Mouse (Mus musculus) liver, embryonic 11.5 days (tissue): ENCODE measurements around the gene Matk. TPM values are rescaled to one million over a fixed set of nuclear protein-coding genes. Genes with fewer than 3 reads are reported as not detected.

Experiments
- ATAC-seq: fragments of 200-750 bp; cut with Nextera tagmentation; replicated peaks from 2 replicates; pipeline ENCODE4 v1.8.0; 2017; ENCODE audit warnings: moderate number of reproducible peaks, mild to moderate bottlenecking, moderate TSS enrichment, moderate library complexity; ENCODE audit not compliant: low FRiP score
- DNase-seq: peaks from one replicate; pipeline ENCODE4 v3.0.0-alpha.2; 2017; ENCODE audit warnings: low spot score
- H3K27ac ChIP-seq: fragments of 300-500 bp; sonication (generic); 2 replicates; pipeline ENCODE4 v1.5.1; 2014; ENCODE audit warnings: mild to moderate bottlenecking, low read depth, low read length, control low read depth
- H3K27me3 ChIP-seq: fragments of 300-500 bp; sonication (generic); replicated peaks from 2 replicates; pipeline ENCODE4 v1.6.1; 2014; ENCODE audit warnings: low read length, mixed read lengths; ENCODE audit not compliant: control insufficient read depth, insufficient read depth
- H3K36me3 ChIP-seq: fragments of 300-500 bp; sonication (generic); 2 replicates; pipeline ENCODE4 v1.6.1; 2014; ENCODE audit warnings: mild to moderate bottlenecking, low read length, moderate library complexity, mixed read lengths; ENCODE audit not compliant: control insufficient read depth, insufficient read depth
- H3K4me1 ChIP-seq: fragments of 300-500 bp; sonication (generic); replicated peaks from 2 replicates; pipeline ENCODE4 v1.6.1; 2014; ENCODE audit warnings: low read length, mixed read lengths; ENCODE audit not compliant: control insufficient read depth, insufficient read depth
- H3K4me2 ChIP-seq: fragments of 300-500 bp; sonication (generic); 2 replicates; pipeline ENCODE4 v1.6.1; 2014; ENCODE audit warnings: mild to moderate bottlenecking, control low read depth, moderate library complexity
- H3K4me3 ChIP-seq: fragments of 300-500 bp; sonication (generic); 2 replicates; pipeline ENCODE4 v1.5.1; 2014; ENCODE audit warnings: low read depth, low read length, control low read depth
- H3K9ac ChIP-seq: fragments of 300-500 bp; sonication (generic); 2 replicates; pipeline ENCODE4 v1.6.1; 2014; ENCODE audit warnings: low read depth, low read length, control low read depth
- H3K9me3 ChIP-seq: fragments of 300-500 bp; sonication (generic); 2 replicates; pipeline ENCODE4 v1.6.1; 2016; ENCODE audit warnings: low read length, inconsistent platforms, mixed read lengths; ENCODE audit not compliant: control insufficient read depth
- WGBS: fragments of 180-500 bp; shearing (Covaris S2); extraction: QIAGEN DNeasy Blood & Tissue Kit; methylation state at CpG from one replicate; pipeline ENCODE4 v1.1.7; 2014; 5-methylcytosine and 5-hydroxymethylcytosine counted together
- polyA plus RNA-seq: library from polyadenylated mRNA; unstranded; fragments of >200 nt; fragmentation: Nextera tagmentation; extraction: Ambion mirVana; gene quantifications from 2 replicates; pipeline ENCODE4 v1.2.1, GENCODE M21; 2014

Matk gene
- polyA plus RNA-seq, 1 experiment from 2014 or later: 2.1 TPM

GRCm38 (mm10) chr10:81301321-81301720 lies 48.6 kb downstream of the Matk start:
- Histone ChIP-seq H3K4me2 (no peak overlapping the region), H3K4me1 (peaks cover 78% of the 10 kb centered on the region), H3K27ac (no peak overlapping the region), H3K9ac (no peak overlapping the region), H3K36me3 (peaks cover 9% of the 10 kb centered on the region; the same call in 1 of the 2 replicates), H3K9me3 (no peaks in the 10 kb centered on the region), H3K4me3 (no peak overlapping the region), H3K27me3 (no peaks in the 10 kb centered on the region)
- ATAC-seq (no peak), DNase-seq (no peak)
- 72% methylated on average over 9 of the region's 9 CpGs for WGBS

- Histone ChIP-seq H3K4me3 (peak overlapping the region; percentile 2), H3K4me1 (peaks cover 75% of the 10 kb centered on the region), H3K4me2 (peak overlapping the region; percentile 55), H3K27me3 (no peaks in the 10 kb centered on the region), H3K9me3 (no peaks in the 10 kb centered on the region), H3K27ac (peak overlapping the region; percentile 50; the same call in 1 of the 2 replicates), H3K9ac (peak overlapping the region; percentile 25), H3K36me3 (peaks cover 16% of the 10 kb centered on the region)
- ATAC-seq (no peak), DNase-seq (no peak)
- WGBS: 72% methylated on average over 4 of the region's 4 CpGs
Measured at GRCm38 (mm10) chr10:81302288-81302687, 49.6 kb downstream of the Matk start.

DNA sequence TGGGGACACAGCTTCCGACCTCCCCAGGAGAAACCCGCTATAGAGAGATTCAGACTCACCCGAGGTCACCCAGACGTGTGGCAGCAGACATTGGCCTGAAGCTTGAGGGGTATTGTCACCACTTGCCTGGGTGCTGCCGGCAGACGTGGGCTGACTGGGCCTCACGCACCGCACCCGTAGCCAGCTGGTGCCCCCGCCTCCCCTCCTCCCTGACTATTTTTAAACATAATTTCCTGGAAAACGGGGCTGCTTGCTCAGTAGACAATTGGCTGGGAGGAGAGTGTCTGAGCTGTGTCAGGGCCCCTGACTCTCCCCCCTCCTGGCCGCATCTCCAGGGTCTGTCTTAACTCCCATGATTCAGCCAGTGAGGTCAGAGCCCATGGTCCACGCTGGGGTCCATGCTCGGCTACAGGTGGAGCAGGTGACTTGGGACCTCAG lies 50.1 kb downstream of the Matk start:
- H3K27me3 ChIP-seq: no peaks in the 10 kb centered on the region
- peak overlapping the region; percentile 55 for H3K4me2 ChIP-seq
- peaks cover 21% of the 10 kb centered on the region for H3K36me3 ChIP-seq
- peaks cover 70% of the 10 kb centered on the region for H3K4me1 ChIP-seq
- H3K9me3 ChIP-seq: no peaks in the 10 kb centered on the region
- H3K9ac ChIP-seq: peak overlapping the region; percentile 25
- H3K4me3 ChIP-seq: peak overlapping the region; percentile 2
- DNase-seq (no peak), ATAC-seq (peak; percentile 53)
- 33% methylated on average over 14 of the region's 14 CpGs for WGBS
- H3K27ac ChIP-seq: peak overlapping the region; percentile 75

DNA sequence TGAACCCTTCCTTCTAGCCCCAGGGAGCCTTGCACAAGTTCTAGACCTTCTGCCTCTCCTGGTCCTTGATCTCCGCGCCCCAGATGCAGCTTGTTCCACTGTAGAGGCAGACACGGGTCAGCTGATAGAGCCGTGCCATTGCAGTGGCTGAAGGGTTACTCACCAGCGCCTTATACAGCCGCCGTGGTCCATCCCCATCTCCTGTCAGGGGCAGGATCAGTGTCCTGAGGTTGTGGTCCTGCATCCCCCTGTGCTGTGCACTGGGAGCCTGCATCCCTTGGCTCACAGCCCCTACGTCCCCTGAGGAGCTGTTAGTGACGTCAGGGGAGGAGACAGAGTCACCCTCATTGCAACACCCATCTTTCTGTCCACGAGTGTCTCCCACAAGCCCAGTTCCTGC lies 50.5 kb downstream of the Matk start:
- peak overlapping the region; percentile 25; the same call in 1 of the 2 replicates for H3K9ac ChIP-seq
- peaks cover 65% of the 10 kb centered on the region for H3K4me1 ChIP-seq
- peak; percentile 6; the same call in 1 of the 2 replicates for ATAC-seq
- no peaks in the 10 kb centered on the region for H3K9me3 ChIP-seq
- peaks cover 25% of the 10 kb centered on the region for H3K36me3 ChIP-seq
- no peak for DNase-seq
- peak overlapping the region; percentile 2; the same call in 1 of the 2 replicates for H3K4me3 ChIP-seq
- 51% methylated on average over 10 of the region's 10 CpGs for WGBS
- peak overlapping the region; percentile 75 for H3K27ac ChIP-seq
- H3K4me2 ChIP-seq: peak overlapping the region; percentile 55
- H3K27me3 ChIP-seq: no peaks in the 10 kb centered on the region

DNA sequence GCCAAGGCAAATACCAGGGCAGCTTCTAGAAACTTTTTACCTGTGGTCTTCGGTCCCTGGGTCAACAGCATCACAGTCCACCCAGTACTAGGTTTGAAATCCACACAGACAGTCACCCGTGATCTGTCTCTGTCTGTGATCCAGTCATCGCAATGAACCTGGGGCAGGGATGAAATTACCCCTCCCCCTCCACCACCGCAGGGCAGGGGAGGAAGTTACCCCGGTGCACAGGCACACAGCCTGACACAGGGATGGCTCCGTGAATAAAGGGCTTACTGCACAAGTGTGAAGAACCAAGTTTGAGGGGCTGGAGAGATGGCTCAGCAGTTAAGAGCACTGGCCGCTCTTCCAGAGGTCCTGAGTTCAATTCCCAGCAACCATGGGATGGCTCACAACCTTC lies 51.0 kb downstream of the Matk start:
- ATAC-seq (no peak), DNase-seq (no peak)
- H3K4me1 ChIP-seq: peaks cover 61% of the 10 kb centered on the region
- peak overlapping the region; percentile 55 for H3K4me2 ChIP-seq
- peaks cover 24% of the 10 kb centered on the region for H3K36me3 ChIP-seq
- H3K27me3 ChIP-seq: no peaks in the 10 kb centered on the region
- no peak overlapping the region for H3K4me3 ChIP-seq
- no peak overlapping the region for H3K9ac ChIP-seq
- WGBS: 49% methylated on average over 7 of the region's 7 CpGs
- no peak overlapping the region; the same call in 1 of the 2 replicates for H3K27ac ChIP-seq
- no peaks in the 10 kb centered on the region for H3K9me3 ChIP-seq

GRCm38 (mm10) chr10:81304597-81305238 lies 52.0 kb downstream of the Matk start:
- H3K27ac ChIP-seq: peak overlapping the region; percentile 43
- WGBS: 27% methylated on average over 8 of the region's 9 CpGs
- H3K27me3 ChIP-seq: no peaks in the 10 kb centered on the region
- no peak for DNase-seq
- ATAC-seq: peak; percentile 37; the same call in 1 of the 2 replicates
- peaks cover 52% of the 10 kb centered on the region for H3K4me1 ChIP-seq
- peaks cover 30% of the 10 kb centered on the region for H3K36me3 ChIP-seq
- H3K9ac ChIP-seq: no peak overlapping the region
- H3K9me3 ChIP-seq: no peaks in the 10 kb centered on the region
- H3K4me3 ChIP-seq: no peak overlapping the region
- H3K4me2 ChIP-seq: 0 out of 2 replicates have a peak overlapping the region, but pooled peaks have one; percentile 22

- Histone ChIP-seq H3K4me2 (no peak overlapping the region), H3K4me3 (no peak overlapping the region), H3K9me3 (no peaks in the 10 kb centered on the region), H3K27ac (no peak overlapping the region), H3K27me3 (no peaks in the 10 kb centered on the region), H3K9ac (no peak overlapping the region), H3K36me3 (peaks cover 37% of the 10 kb centered on the region), H3K4me1 (peaks cover 42% of the 10 kb centered on the region)
- DNase-seq: no peak
- WGBS: 93% methylated on average over 14 of the region's 14 CpGs
- ATAC-seq: no peak
Measured at GRCm38 (mm10) chr10:81305663-81306062, 52.9 kb downstream of the Matk start.

DNA sequence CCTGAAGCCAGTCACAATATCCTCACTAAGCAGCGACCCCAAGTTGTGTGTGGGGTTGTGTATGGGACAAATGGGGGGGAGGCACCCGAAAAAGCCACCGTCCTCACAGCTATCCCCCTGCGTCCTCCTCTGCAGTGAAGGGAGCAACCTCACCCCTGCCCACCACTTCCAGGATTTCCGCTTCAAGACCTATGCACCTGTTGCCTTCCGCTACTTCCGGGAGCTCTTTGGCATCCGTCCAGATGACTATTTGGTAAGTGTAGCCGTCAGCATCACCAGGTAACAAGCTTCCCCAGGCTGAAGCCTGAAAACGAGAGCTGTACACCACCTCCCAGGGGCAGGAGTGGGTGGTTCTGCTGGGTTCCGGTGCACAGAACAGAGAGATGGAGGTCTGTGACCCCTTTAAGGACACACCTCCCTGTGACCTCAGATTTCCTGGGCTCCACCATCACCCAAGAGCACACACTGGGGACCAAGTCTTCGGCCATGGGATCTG lies 53.5 kb downstream of the Matk start:
- Histone ChIP-seq H3K36me3 (peaks cover 43% of the 10 kb centered on the region), H3K9me3 (no peaks in the 10 kb centered on the region), H3K4me1 (peaks cover 39% of the 10 kb centered on the region), H3K9ac (no peak overlapping the region), H3K27ac (no peak overlapping the region), H3K4me3 (no peak overlapping the region), H3K4me2 (no peak overlapping the region), H3K27me3 (no peaks in the 10 kb centered on the region)
- no peak for ATAC-seq
- WGBS: 92% methylated on average over 12 of the region's 12 CpGs
- no peak for DNase-seq
